Mouse (Mus musculus): ENCODE results near the gene Pde11a. TPM values are rescaled to one million over a fixed set of nuclear protein-coding genes. Genes with fewer than 3 reads are reported as not detected.

Gene Pde11a
- polyA plus RNA-seq, 1 experiment from 2014 or later: 0.28 TPM

GRCm38 (mm10) chr2:75974131-75974530 lies 364.4 kb downstream of the Pde11a start:
- no peak for DNase-seq
- WGBS: 54% methylated on average over 9 of the region's 9 CpGs
- no peaks in the 10 kb centered on the region for H3K9me3 ChIP-seq (ENCODE audit: low read depth, low read length)
- no peak overlapping the region for H3K4me2 ChIP-seq
- H3K4me1 ChIP-seq (ENCODE audit: insufficient read depth): no peaks in the 10 kb centered on the region
- no peaks in the 10 kb centered on the region for H3K36me3 ChIP-seq (ENCODE audit: insufficient read depth)
- no peak overlapping the region for H3K9ac ChIP-seq
- no peaks in the 10 kb centered on the region for H3K27me3 ChIP-seq (ENCODE audit: insufficient read depth, low read length)
- ATAC-seq (ENCODE audit: insufficient read depth): no peak
- no peak for TF ChIP-seq CTCF (IDR thresholded peaks at IDR 0.05; ENCODE audit: low read depth)
- H3K27ac ChIP-seq (ENCODE audit: low read depth): no peak overlapping the region
- no peak overlapping the region for H3K4me3 ChIP-seq (ENCODE audit: low read depth, low read length)

DNA sequence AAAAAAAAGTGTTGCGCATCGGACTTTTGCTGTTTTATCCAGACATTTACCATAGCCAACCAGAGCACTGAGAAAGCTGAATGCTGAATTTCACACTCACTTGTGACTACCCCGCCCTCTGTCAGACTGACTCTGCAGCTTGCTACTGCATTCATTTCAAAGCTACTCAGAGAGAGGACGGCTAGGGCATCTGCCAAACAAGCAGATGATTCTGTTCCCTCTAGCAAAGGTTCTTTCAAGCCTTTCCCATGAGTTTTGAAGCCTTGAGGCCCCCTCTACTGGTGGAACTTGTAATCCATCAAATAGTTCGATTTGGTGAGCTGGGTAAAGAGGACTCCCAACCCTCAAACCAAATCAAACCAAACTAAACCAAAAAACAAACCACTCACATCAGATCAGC lies 373.6 kb downstream of the Pde11a start:
- H3K4me2 ChIP-seq: peak overlapping the region; percentile 62
- H3K4me1 ChIP-seq (ENCODE audit: insufficient read depth): peaks cover 9% of the 10 kb centered on the region; the same call in 1 of the 2 replicates
- DNase-seq: peak; percentile 92
- WGBS: 16% methylated on average over 5 of the region's 5 CpGs
- peak; percentile 69 for TF ChIP-seq CTCF (IDR thresholded peaks at IDR 0.05; ENCODE audit: low read depth)
- peak overlapping the region; percentile 74 for H3K27ac ChIP-seq (ENCODE audit: low read depth)
- H3K4me3 ChIP-seq (ENCODE audit: low read depth, low read length): peak overlapping the region; percentile 15; the same call in 1 of the 2 replicates
- no peaks in the 10 kb centered on the region for H3K27me3 ChIP-seq (ENCODE audit: insufficient read depth, low read length)
- ATAC-seq (ENCODE audit: insufficient read depth): peak; percentile 63
- no peaks in the 10 kb centered on the region for H3K36me3 ChIP-seq (ENCODE audit: insufficient read depth)
- no peak overlapping the region for H3K9ac ChIP-seq
- no peaks in the 10 kb centered on the region for H3K9me3 ChIP-seq (ENCODE audit: low read depth, low read length)

GRCm38 (mm10) chr2:75964512-75964911 lies 374.1 kb downstream of the Pde11a start:
- Histone ChIP-seq H3K4me1 (ENCODE audit: insufficient read depth) (peaks cover 12% of the 10 kb centered on the region), H3K9ac (no peak overlapping the region), H3K4me3 (ENCODE audit: low read depth, low read length) (peak overlapping the region; percentile 15; the same call in 1 of the 2 replicates), H3K36me3 (ENCODE audit: insufficient read depth) (no peaks in the 10 kb centered on the region), H3K9me3 (ENCODE audit: low read depth, low read length) (no peaks in the 10 kb centered on the region), H3K27ac (ENCODE audit: low read depth) (peak overlapping the region; percentile 74), H3K4me2 (peak overlapping the region; percentile 62), H3K27me3 (ENCODE audit: insufficient read depth, low read length) (no peaks in the 10 kb centered on the region)
- 11% methylated on average over 14 of the region's 14 CpGs for WGBS
- peak; percentile 69 for TF ChIP-seq CTCF (IDR thresholded peaks at IDR 0.05; ENCODE audit: low read depth)
- DNase-seq (peak; percentile 85), ATAC-seq (ENCODE audit: insufficient read depth) (peak; percentile 62)

DNA sequence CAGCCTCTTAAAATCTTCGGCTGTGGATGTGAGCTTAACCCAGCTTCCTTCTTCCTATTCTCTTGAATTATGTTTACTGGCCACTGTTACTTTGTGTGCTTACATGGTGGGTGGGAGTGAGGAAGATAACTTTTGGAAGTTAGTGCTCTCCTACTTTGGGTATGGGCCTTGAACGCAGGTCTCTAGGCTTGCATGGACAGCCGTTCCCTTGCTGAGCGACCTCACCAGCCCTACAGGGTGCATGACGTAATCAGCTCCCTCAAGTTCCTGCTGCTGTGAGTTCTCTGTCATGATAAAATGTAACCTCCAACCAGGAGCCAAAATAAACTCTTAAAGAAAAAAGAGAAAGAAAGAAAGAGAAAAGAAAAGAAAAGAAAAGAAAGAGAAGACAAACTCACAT lies 374.5 kb downstream of the Pde11a start:
- DNase-seq (peak; percentile 21), ATAC-seq (ENCODE audit: insufficient read depth) (no peak)
- H3K4me2 ChIP-seq: peak overlapping the region; percentile 62
- H3K27ac ChIP-seq (ENCODE audit: low read depth): peak overlapping the region; percentile 74; the same call in 1 of the 2 replicates
- WGBS: 57% methylated on average over 5 of the region's 5 CpGs
- H3K9ac ChIP-seq: no peak overlapping the region
- no peaks in the 10 kb centered on the region for H3K9me3 ChIP-seq (ENCODE audit: low read depth, low read length)
- peaks cover 15% of the 10 kb centered on the region for H3K4me1 ChIP-seq (ENCODE audit: insufficient read depth)
- no peaks in the 10 kb centered on the region for H3K36me3 ChIP-seq (ENCODE audit: insufficient read depth)
- no peak for TF ChIP-seq CTCF (IDR thresholded peaks at IDR 0.05; ENCODE audit: low read depth)
- no peaks in the 10 kb centered on the region for H3K27me3 ChIP-seq (ENCODE audit: insufficient read depth, low read length)
- no peak overlapping the region for H3K4me3 ChIP-seq (ENCODE audit: low read depth, low read length)

- Histone ChIP-seq H3K4me2 (no peak overlapping the region), H3K9me3 (ENCODE audit: low read depth, low read length) (no peaks in the 10 kb centered on the region), H3K27ac (ENCODE audit: low read depth) (no peak overlapping the region), H3K9ac (no peak overlapping the region), H3K4me1 (ENCODE audit: insufficient read depth) (peaks cover 19% of the 10 kb centered on the region), H3K4me3 (ENCODE audit: low read depth, low read length) (no peak overlapping the region), H3K36me3 (ENCODE audit: insufficient read depth) (no peaks in the 10 kb centered on the region), H3K27me3 (ENCODE audit: insufficient read depth, low read length) (no peaks in the 10 kb centered on the region)
- ATAC-seq (ENCODE audit: insufficient read depth): no peak
- 73% methylated on average over 10 of the region's 10 CpGs for WGBS
- DNase-seq: no peak
- TF ChIP-seq CTCF (IDR thresholded peaks at IDR 0.05; ENCODE audit: low read depth): no peak
Measured at GRCm38 (mm10) chr2:75963211-75963840, 375.2 kb downstream of the Pde11a start.

DNA sequence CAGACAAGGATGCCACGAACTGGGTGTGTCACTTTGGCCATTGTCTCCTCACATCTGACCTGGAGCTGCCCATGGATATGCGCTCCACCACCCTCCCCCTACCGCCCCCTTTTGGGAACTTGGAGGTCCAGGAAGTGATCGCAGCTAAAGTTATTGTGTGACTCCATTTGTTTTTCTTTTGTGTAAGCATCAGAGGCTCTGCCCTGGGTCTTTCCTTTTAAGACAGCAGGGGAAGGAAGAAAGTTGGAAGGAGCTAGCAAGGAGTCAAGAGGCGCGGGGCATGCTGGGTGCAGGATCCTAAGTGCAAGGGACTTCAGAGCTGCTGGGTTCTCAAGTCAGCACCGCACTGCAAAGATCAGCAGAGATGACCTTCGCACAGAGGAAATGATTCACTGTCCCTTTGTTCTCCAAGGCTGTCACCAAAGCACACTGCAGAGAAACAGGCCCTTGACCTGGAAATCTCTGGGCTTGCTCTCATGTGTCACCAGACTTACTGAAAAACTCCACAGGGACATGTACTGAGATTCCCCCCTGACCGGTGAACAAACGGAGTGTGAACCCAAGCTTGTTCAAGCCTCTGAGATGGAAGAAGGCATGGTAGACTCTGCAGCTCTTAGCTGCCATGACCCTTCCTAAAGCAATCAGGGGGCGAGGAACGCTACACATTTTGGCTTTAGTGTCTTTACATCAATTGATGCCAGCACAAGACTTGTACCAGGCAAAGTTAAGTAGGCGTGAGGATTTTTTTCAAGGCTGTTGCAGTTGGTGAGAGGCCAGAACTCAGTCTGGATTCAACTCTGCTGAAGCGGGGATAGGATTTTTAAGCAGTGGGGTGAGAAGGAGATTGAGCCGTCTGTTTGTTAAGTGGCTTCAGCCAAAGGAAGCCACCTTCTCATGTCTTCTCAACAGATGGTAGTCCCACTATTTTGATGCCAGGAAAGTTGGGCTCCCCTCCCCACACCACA lies 377.9 kb downstream of the Pde11a start:
- DNase-seq: peak; percentile 64

More for the DNA sequence above, 377.9 kb downstream of the Pde11a start:
- Histone ChIP-seq H3K27ac (ENCODE audit: low read depth) (peak overlapping the region; percentile 89), H3K4me1 (ENCODE audit: insufficient read depth) (peaks cover 19% of the 10 kb centered on the region), H3K9ac (no peak overlapping the region), H3K4me2 (peak overlapping the region; percentile 46; the same call in 1 of the 2 replicates), H3K36me3 (ENCODE audit: insufficient read depth) (no peaks in the 10 kb centered on the region), H3K27me3 (ENCODE audit: insufficient read depth, low read length) (no peaks in the 10 kb centered on the region), H3K9me3 (ENCODE audit: low read depth, low read length) (no peaks in the 10 kb centered on the region), H3K4me3 (ENCODE audit: low read depth, low read length) (no peak overlapping the region)
- WGBS: 45% methylated on average over 15 of the region's 15 CpGs
- ATAC-seq (ENCODE audit: insufficient read depth): peak; percentile 50
- peak; percentile 23 for TF ChIP-seq CTCF (IDR thresholded peaks at IDR 0.05; ENCODE audit: low read depth)
